Mouse (Mus musculus): ENCODE results near the gene Gm15293. TPM values are rescaled to one million over a fixed set of nuclear protein-coding genes. Genes with fewer than 3 reads are reported as not detected.

The Gm15293 gene
- total RNA-seq (2023): not detected

GRCm38 (mm10) chr8:21201261-21201660 is at the start of gene Gm15293:
Gene Gm15293, plus strand, starts transcription at chr8:21201561.

GRCm38 (mm10) chr8:21161977-21162376 is 39.4 kb upstream of the Gm15293 start, which contains the start of gene Defa22:
Gene Defa22, plus strand, starts transcription at chr8:21162277.

GRCm38 (mm10) chr8:21191314-21191713 is 10.0 kb upstream of the Gm15293 start, which contains the start of gene Defa31:
Gene Defa31, plus strand, starts transcription at chr8:21191614.

Other genes with a start within 250 kb of the Gm15293 start
- not detected for gene Defa21, start 176.0 kb upstream of the Gm15293 start, total RNA-seq (2023)
- not detected for gene Defa23, start 146.5 kb upstream of the Gm15293 start, total RNA-seq (2023)
- gene Defa35, start 136.5 kb upstream of the Gm15293 start, total RNA-seq (2023): not detected
- gene Defa25, start 117.1 kb upstream of the Gm15293 start, total RNA-seq (2023): not detected
- not detected for gene Gm14851, start 105.5 kb upstream of the Gm15293 start, total RNA-seq (2023)
- not detected for gene Defa30, start 66.9 kb upstream of the Gm15293 start, total RNA-seq (2023)
- not detected for gene Defa22, start 39.3 kb upstream of the Gm15293 start, total RNA-seq (2023)
- gene Defa31, start 9.9 kb upstream of the Gm15293 start, total RNA-seq (2023): not detected
- not detected for gene Gm15292, start 48.2 kb downstream of the Gm15293 start, total RNA-seq (2023)
- not detected for gene Defa27, start 114.0 kb downstream of the Gm15293 start, total RNA-seq (2023)
- gene Defa29, start 125.5 kb downstream of the Gm15293 start, total RNA-seq (2023): not detected
- not detected for gene Defa2, start 177.0 kb downstream of the Gm15293 start, total RNA-seq (2023)
- not detected for gene Defa33, start 190.2 kb downstream of the Gm15293 start, total RNA-seq (2023)
- gene Defa36, start 225.8 kb downstream of the Gm15293 start, total RNA-seq (2023): not detected

Data from B cell, adult 67 days (primary cell).